16 mouse cellular contexts compared by ENCODE assay signal in the genomic region with DNA sequence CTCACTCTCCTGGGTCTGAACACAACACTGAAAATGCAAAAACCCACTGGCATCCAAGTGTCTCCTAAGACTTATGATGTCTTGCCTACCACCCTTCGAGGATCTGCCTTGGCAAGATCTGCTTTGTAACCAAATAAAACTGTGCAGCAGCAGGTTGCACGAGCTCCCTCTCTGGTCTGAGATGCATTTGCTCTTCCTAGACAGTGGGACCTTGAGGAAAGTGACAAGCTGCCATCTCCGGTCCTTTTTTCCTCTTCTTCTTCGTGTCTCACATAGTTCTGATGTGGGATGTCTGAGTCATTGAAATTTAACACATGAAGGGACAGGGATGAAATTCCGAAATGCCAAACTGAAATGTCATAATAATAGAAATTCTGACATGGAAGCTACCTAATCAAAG.
A peak's percentile ranks its signal among the peaks of the same experiment; 100 is the strongest.
DNase-seq lines count a peak whose midpoint lies in the region.
"Had no signal": no experiment of that assay in that cellular context is flagged by ENCODE, and none has a peak within 500 bp of the region (broad histone marks: within the 10 kb centered on the region; RNA-seq: fewer than 3 reads in every experiment).

No protein-coding gene starts in this region.

- peak; percentile 62 to 67 for DNase-seq in frontal cortex, adult 2 months (ENCODE audit: extremely low spot score in 1 of 2, low spot score in 1 of 2)
- DNase-seq in frontal cortex, postnatal 25 days (ENCODE audit: low spot score in 2 of 2): no peak
- peak; percentile 33 to 54 for DNase-seq in left cerebral cortex, adult 9 months (ENCODE audit: low spot score in 2 of 2)
- DNase-seq in left cerebral cortex, adult 11 months (ENCODE audit: low spot score): no peak
- DNase-seq in Muller cell, postnatal 12 days (ENCODE audit: inconsistent ontology term): peak; percentile 0
- DNase-seq in left cerebral cortex, postnatal 14 days (ENCODE audit: low spot score in 2 of 2): peak; percentile 50 to 71
- no peak for DNase-seq in embryo, embryonic 11 days
- no peak for DNase-seq in lung, postnatal 14 days
- DNase-seq: adrenal gland, postnatal 10 days; cerebellum, adult 11-12 months; cerebellum, adult 9-11 months; cerebellum, postnatal 36 days; forebrain, postnatal 0 days; gastrocnemius, adult 2 months; gastrocnemius, postnatal 25 days; heart, postnatal 4 days had no signal

- intact Hi-C loops in left cerebral cortex, postnatal 14 days (cut with DNase I): no loop called here

Comparison
In these comparisons a context has a peak if more than half of its experiments do, and no peak if none do; other contexts are left out.
1. DNase-seq: peak in frontal cortex, adult 2 months (2 of 2), left cerebral cortex, adult 9 months (2 of 2), Muller cell, postnatal 12 days (single experiment) and left cerebral cortex, postnatal 14 days (2 of 2); none in frontal cortex, postnatal 25 days (0 of 2), left cerebral cortex, adult 11 months (single experiment), embryo, embryonic 11 days (single experiment) and lung, postnatal 14 days (single experiment).